In genomic region chr4:143051205-143051604, GRCm38 (mm10) we compare ENCODE assay signal across 12 mouse cellular contexts.
"Had no signal": no experiment of that assay in that cellular context is flagged by ENCODE, and none has a peak within 500 bp of the region (broad histone marks: within the 10 kb centered on the region; RNA-seq: fewer than 3 reads in every experiment).

No protein-coding gene starts in this region.

- DNase-seq: left cerebral cortex, postnatal 4 days; liver; liver, embryonic 13.5 days; liver, postnatal 0 days; lung, adult 18-20 months; lung, adult 2 months; lung, embryonic 14.5 days; lung, postnatal 10 days; lung, postnatal 14 days; lung, postnatal 36 days; lung, postnatal 4 days; midbrain, embryonic 14.5 days had no signal
